Mouse (Mus musculus) C2C12 (cell line): ENCODE results near the gene Tnrc6c.

Experiments
- CEBPB ChIP-seq: IDR thresholded peaks from one replicate; pipeline ENCODE4 v1.6.1; 2011; ENCODE audit warnings: low read depth, mild to moderate bottlenecking, control low read depth, moderate library complexity
- CTCF ChIP-seq: IDR thresholded peaks from one replicate; pipeline ENCODE4 v1.5.1; 2011; ENCODE audit not compliant: control insufficient read depth, insufficient read depth, insufficient read length
- FOSL1 ChIP-seq: IDR thresholded peaks from one replicate; pipeline ENCODE4 v1.8.0; 2011; ENCODE audit warnings: mild to moderate bottlenecking, low read length; ENCODE audit not compliant: poor library complexity, insufficient read depth, severe bottlenecking
- MAX ChIP-seq: IDR thresholded peaks from one replicate; pipeline ENCODE4 v1.6.1; 2011; ENCODE audit warnings: mild to moderate bottlenecking, control low read depth
- MYOD1 ChIP-seq: IDR thresholded peaks from one replicate; pipeline ENCODE4 v1.6.1; 2011; ENCODE audit warnings: low read depth; ENCODE audit not compliant: control insufficient read depth, insufficient read length
- MYOG ChIP-seq: IDR thresholded peaks from one replicate; pipeline ENCODE4 v1.6.1; 2011; ENCODE audit not compliant: control insufficient read depth, insufficient read length; ENCODE audit errors: extremely low read depth
- USF1 ChIP-seq: IDR thresholded peaks from one replicate; pipeline ENCODE4 v1.6.1; 2011; ENCODE audit warnings: low read depth, mild to moderate bottlenecking, control low read depth, moderate library complexity

- TF ChIP-seq MYOD1 (no peak), CTCF (no peak), CEBPB (no peak), MAX (no peak), USF1 (no peak), FOSL1 (no peak), MYOG (no peak)
Observed at GRCm38 (mm10) chr11:117800038-117800437, 145.9 kb downstream of the Tnrc6c start.
